Mouse (Mus musculus): ENCODE data around the gene H2afx.

Gene H2afx

DNA sequence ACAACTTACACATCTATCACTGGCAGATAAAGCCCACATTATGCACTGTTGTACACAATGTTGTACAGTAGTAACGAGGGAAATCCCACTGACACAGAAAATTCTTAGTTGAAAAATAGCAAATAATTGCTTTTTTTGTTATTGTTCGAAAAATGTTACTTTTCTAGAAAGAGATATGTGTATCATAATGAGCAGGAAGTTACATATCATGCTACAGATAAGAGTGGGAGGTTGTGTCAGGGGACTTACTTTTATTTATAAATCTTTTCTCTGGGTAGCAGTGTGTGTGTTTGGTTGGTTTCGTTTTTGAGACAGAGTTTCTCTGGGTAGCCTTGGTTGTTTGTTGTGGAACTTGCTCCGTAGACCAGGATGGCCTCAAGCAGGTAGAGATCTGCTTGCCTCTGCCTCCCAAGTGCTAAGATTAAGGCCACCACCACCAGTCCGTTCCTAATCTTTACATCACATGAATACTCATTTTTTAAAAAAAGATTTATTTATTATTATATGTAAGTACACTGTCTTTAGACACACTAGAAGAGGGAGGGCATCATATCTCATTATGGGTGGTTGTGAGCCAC lies 43.7 kb downstream of the H2afx start:
- DNase-seq (ENCODE audit: low read depth, low spot score) = peak; percentile 59

DNA sequence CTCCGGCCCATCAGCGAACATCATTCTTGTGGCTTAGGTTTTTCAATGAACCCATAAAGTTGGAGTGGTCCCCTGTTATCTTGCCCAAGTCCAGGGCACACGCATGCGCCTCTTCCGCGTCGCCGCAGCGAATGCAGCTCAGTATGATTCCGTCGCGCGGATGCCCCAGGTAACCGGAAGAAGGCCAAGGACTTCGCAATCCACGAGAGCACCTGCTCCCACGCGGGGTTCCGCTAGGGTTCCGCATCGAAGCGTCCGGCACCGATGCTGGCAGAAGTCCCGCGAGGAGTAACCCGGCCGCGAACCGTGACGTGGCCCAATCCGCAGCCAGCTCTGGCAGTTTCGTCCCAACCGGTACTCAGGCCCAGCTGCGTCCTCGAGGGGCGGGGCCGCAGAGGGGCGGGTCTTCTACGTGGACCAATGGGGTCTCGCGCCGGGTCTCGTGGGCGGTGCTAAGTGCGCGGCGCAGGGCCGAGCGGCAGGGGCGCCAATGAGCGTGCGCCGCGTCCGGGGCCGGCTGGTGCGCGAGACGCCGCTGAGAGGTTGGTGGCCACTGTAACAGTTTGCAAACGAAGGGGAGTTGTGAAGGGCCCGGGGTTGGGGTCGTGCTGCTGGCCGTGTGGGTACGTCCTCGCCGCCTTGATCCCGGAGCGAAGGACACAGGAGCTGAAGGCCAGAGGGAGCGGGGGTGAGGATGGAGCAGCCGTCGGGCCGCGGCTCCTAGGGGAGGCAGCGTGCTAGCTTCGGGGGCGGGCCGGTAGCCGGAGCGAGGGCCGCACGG lies 44.8 kb downstream of the H2afx start, which contains the start of gene Hyou1:
Gene Hyou1, plus strand, starts transcription at position 437 of the 781 bp plus-strand sequence.
- DNase-seq (ENCODE audit: low read depth, low spot score) = peak; percentile 100

DNA sequence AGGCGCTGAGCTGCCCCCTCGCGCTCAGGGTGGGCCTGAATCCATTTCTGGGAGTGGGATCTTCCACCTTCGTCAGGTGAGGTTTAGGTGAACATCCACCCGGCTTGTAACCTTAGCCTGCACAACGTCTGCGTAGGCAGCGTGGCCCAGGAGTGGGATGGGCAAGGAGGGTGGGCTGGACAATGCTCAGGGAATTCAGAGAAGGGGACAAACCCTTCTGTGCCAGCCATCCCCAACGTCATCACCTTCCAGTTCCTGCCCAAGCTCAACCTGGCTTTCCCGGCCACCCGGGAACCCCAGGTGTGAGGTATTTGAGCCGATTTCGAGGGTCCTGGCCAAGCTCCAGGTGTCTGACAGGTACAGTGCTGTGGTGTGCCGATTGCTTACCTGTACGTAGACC lies 45.4 kb downstream of the H2afx start:
- no peak for DNase-seq (ENCODE audit: low read depth, low spot score)

DNA sequence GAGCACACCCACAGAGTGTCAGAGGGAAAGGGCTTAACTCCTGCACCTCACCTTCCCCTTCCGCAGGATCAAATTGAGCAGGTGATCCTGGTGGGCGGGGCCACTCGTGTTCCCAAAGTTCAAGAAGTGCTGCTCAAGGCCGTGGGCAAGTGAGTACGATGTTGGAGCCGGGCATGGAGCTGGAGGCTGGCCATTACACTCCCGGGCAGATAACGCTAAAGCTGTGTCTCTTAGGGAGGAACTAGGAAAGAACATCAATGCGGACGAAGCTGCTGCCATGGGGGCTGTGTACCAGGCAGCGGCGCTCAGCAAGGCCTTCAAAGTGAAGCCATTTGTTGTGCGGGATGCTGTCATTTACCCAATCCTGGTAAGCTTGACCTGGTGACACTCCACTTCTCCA lies 50.1 kb downstream of the H2afx start:
- DNase-seq (ENCODE audit: low read depth, low spot score) = no peak
